Mouse (Mus musculus): Measurements from ENCODE around the gene Mocs1.

Gene Mocs1

DNA sequence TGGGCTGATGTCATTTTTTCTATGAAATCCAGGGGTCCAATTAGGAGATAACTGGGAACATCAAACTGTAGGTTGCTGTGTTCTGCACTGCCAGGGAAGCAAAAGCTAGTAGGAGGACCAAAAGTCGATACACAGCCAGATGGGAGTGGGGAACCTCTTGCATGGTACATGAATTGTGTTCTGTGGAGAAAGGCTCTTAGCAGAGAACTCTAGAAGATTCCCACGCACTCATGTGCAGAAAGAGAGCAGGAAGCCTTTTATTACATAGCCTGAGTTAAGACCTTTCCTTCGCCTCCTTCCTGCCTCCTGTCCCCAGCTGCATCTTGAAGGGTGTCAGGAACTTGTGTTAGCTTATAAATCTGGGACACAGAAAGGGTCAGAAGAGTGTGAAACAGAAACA lies 53.7 kb downstream of the Mocs1 start:
- no peak for DNase-seq (ENCODE audit: low read depth, low spot score)

GRCm38 (mm10) chr17:49484435-49484834 lies 56.3 kb downstream of the Mocs1 start:
- DNase-seq (ENCODE audit: low read depth, low spot score) = no peak

DNA sequence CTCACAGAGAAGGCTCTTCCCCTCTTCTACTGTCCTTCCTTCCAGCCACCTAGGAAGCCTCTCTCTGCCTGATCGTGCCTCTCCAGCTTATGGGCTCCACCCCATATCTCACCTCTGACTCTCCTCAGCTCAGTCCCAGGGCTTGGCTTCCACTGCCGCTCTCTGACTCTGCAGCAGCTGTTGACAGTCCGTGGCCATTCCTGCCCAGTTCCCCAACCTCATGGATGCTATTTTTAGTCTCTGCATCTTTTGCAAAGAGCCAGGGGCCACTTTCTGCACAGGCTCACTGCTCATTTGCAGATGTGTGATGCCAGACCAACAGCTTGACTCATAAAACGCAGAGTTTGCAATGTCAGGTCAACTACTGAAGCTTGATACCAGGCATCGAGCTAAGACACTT lies 60.9 kb downstream of the Mocs1 start:
- no peak for DNase-seq (ENCODE audit: low read depth, low spot score)

DNA sequence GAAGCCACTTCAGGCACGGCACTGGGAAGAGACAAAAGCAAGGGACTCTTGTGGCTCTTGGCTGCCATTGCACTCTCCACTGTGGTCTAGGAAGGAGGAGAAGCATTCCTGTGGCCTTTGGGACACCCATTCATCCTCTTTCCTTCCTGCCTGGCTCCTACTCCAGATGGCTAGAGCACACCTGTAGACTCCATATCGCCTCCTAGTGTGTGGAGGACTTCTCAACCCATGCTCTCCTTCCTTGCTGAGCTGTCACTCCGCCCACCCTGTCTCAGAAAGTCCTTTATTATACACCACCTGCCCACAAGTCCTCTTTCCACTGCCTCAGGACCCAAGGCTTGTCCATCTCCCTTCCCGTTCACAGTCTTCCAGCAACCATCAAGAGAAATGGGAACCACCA lies 65.1 kb downstream of the Mocs1 start:
- DNase-seq (ENCODE audit: low read depth, low spot score) = no peak

DNA sequence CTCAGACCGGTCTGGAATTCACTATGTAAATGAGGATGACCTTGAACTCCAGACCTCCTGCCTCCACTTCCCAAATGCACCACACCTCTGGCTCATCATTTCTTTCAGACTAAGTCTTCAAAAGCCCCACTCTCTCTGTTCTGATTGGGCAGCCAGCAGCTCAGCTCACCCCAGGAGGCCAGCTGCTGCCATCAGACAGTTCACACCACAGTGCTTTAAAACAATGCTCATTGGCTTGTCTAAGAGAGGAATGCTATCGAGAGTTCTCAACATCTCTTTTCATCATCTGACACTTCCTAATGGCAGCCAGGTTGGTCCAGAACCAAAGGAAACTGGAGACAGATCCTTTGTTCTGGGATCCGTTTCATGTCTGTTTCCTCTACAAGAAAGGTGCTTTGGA lies 70.0 kb downstream of the Mocs1 start:
- no peak for DNase-seq (ENCODE audit: low read depth, low spot score)

DNA sequence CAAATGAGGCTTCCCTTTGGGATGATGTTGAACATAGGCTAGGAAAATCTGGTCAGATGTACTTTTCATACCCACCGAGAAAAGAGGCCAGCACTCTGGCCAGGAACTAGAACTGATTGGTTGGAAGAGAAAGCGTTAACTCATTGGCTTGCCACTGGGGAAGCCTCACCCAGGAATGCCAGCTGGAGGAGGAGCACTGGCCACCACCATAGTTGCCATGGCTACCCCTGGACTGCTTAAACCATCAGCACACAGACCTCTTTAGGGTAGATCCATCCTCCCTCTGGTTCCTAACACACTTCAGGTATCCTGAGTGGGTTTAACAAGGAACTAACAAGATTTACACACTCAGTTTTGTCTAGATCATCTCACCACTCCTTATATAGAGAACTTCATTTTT lies 71.5 kb downstream of the Mocs1 start:
- DNase-seq (ENCODE audit: low read depth, low spot score) = no peak

DNA sequence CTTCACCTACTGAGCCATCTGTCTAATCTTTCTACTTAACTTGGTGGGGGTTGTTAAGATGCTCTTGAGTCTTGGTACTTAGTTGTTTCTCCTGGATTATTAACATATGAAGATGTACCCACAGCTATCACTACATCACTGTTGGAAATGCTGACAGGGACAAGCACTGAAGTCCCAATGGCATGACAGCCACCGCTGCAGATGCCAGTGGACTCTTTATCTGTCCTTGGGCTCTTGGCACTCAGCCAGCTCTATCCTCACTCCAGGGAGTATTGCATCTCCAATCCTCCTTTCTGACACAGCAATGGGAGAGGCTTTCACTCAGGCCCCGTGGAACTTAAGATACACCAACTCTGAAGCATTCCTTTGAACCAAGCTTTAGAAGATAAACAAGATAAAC lies 72.1 kb downstream of the Mocs1 start:
- DNase-seq (ENCODE audit: low read depth, low spot score) = no peak

DNA sequence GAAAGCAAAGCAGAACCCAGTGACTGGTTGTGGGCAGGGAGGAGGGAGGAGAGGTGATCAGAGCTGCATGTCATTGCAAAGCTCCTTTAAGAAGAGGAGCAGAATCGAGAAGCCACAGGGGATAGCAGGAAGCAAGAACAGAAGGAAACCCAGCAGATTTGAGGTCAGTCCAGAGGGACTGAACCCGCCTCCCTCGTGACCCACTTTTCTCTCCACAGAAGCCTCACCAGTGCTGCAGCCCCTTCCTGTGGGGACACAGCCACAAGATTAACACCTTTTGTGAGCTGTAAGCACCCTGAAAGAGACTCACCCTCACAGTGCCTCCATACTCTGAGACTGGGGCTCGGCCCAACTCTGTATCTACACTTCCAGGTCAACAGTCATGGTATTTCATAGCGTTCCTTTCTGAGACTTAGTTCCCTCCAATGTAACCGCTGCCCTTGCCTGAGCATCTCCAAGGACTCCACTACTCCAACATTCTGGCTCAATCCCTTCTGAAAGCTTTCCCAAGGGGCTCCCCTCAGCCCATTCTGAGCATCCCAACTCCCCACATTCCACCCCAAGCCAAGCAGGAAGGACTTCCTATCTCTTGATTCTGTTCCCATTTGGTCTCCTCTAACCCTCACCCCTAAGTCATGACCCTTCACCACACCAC lies 75.2 kb downstream of the Mocs1 start:
- DNase-seq (ENCODE audit: low read depth, low spot score) = no peak

Data from mesoderm, embryonic 11.5 days (tissue).